Mouse (Mus musculus) lung, postnatal 0 days (tissue): ENCODE measurements around the gene Qrich2.

ENCODE experiments used
- CTCF ChIP-seq: IDR thresholded peaks from 2 replicates; pipeline ENCODE4 v1.5.1; 2016; ENCODE audit warnings: antibody characterized with exemption, mild to moderate bottlenecking
- EP300 ChIP-seq: IDR thresholded peaks from 2 replicates; pipeline ENCODE4 v1.6.1; 2016; ENCODE audit warnings: antibody characterized with exemption, mild to moderate bottlenecking, control low read depth

GRCm38 (mm10) chr11:116449341-116449740 is 16.7 kb downstream of the Qrich2 start:
- TF ChIP-seq CTCF = no peak
- no peak for TF ChIP-seq EP300
